Mouse (Mus musculus): ENCODE results near the gene Wdr95. TPM values are rescaled to one million over a fixed set of nuclear protein-coding genes. Genes with fewer than 3 reads are reported as not detected.

The Wdr95 gene
- total RNA-seq, 2 experiments from 2014 or later: 0.14 to 0.35 TPM

DNA sequence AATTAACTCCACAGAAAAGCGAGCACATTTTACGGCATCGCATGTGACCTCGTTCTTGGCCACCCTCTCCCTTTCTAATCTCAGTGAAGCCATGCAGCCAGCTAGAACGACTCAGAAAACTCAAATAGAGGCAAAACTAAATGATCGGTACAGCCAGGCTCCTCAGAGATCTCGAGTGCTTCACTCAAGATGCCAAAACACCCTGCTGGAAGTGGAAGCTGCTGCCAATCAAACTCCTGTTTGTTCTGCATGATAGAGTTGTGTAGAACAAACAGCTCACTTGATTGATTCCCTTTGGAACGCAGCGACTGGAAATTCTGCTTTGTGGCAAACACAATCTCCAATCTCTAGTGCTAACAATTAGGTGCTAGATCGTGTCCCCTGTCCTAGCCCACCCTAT lies 48.5 kb downstream of the Wdr95 start:
- DNase-seq (ENCODE audit: low spot score in 2 of 2): no peak

DNA sequence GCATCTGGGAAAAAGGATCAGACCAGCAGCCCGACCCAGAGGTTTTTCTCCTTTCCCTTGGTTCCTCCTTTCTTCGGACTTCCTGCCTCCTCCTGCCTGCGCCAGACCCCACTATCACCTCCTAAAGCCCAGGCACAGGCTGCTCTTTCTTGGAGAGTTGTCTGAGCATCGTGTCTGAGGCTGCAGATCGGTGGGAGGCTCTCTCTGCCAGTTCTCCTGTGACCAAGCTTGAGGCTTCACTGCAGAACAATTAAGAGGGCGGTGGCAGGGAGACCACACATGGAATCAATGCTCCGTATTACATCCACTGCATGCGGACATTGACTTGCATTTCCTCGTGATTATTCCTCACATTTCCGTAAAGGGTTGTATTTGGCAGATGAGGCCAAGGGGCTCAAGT lies 49.0 kb downstream of the Wdr95 start:
- no peak for DNase-seq (ENCODE audit: low spot score in 2 of 2)

DNA sequence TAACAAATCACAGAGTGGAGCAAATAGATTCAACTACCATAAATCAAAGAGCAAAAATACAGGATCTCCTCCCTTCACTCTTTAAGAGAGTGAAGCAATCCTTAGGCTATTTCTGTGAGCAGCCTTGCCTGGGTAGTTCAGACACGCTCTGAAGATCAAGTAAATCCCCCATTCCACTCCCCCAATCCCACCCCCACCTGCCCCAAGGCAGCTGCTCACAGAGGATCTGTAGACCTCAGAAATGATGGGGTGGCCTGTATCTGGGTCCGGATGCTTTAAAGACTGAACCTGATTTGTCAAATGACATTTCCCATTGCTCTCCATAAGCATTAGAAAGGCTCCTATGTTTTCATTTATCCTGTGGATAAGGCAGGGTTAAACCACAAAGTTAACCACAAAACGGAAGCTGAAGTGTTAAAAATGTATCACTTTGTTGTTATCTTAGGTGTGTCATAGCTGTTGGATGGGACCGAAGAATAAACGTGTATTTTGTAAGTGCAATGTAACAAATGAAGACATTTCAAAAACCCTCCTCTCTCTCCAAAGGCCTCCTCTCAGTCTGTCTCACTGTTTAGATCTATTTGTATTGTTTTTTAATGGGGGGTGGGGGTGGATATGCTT lies 54.3 kb downstream of the Wdr95 start:
- DNase-seq (ENCODE audit: low spot score in 2 of 2): no peak

- DNase-seq (ENCODE audit: low spot score in 2 of 2): no peak
These were observed 55.0 kb downstream of the Wdr95 start for GRCm38 (mm10) chr5:149583507-149583906.

- no peak for DNase-seq (ENCODE audit: low spot score in 2 of 2)
These were observed 55.7 kb downstream of the Wdr95 start for GRCm38 (mm10) chr5:149584154-149584655.

GRCm38 (mm10) chr5:149585231-149585630 lies 56.8 kb downstream of the Wdr95 start:
- DNase-seq (ENCODE audit: low spot score in 2 of 2): no peak

DNA sequence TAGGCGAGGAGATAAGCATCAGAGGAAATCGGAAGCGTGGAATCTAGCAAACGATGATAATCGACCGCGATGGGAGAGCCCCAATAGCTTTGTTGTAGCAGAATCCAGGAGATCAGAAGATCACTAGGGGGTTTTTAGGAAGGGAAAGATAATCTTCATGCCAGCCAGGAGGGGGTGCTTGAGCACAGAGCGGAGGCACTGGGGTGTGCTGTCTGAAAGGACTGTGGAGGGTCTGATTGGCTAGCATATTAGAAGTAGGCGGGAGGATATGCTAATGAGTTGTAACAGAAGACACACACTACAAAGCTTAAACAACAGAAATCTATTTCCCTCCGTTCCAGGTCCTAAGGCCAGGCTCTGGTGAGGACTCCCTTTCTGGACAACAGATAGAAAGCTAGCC lies 57.4 kb downstream of the Wdr95 start:
- DNase-seq (ENCODE audit: low spot score in 2 of 2): no peak

GRCm38 (mm10) chr5:149587327-149587895 lies 58.9 kb downstream of the Wdr95 start:
- no peak for DNase-seq (ENCODE audit: low spot score in 2 of 2)

GRCm38 (mm10) chr5:149588814-149589534 lies 60.5 kb downstream of the Wdr95 start:
- DNase-seq (ENCODE audit: low spot score in 2 of 2): no peak

- no peak for DNase-seq (ENCODE audit: low spot score in 2 of 2)
These were observed 61.5 kb downstream of the Wdr95 start for GRCm38 (mm10) chr5:149589932-149590331.

DNA sequence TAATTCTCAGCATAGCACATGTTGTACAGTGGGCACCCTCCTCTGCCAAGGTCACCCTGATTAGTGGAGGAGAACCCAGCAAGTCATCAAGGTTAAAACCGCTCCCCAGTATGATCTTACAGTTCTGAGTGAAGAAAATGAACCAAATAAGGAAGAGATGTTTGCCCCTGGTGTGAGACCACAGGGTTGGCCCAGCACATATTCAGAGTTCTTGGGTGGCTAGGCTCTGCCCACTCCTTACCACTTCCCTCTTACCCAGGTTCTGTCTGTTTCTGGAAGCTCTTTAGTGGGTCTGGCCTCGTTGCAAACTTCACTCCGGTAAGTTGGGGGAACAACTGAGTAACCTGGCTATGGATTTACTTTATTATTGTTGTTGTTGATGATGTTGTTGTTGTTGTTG lies 65.7 kb downstream of the Wdr95 start:
- DNase-seq (ENCODE audit: low spot score in 2 of 2): no peak

GRCm38 (mm10) chr5:149597351-149597750 lies 68.9 kb downstream of the Wdr95 start:
- no peak for DNase-seq (ENCODE audit: low spot score in 2 of 2)

GRCm38 (mm10) chr5:149601996-149602395 lies 73.5 kb downstream of the Wdr95 start:
- no peak for DNase-seq (ENCODE audit: low spot score in 2 of 2)

GRCm38 (mm10) chr5:149603241-149603640 lies 74.8 kb downstream of the Wdr95 start:
- no peak for DNase-seq (ENCODE audit: low spot score in 2 of 2)

- no peak for DNase-seq (ENCODE audit: low spot score in 2 of 2)
These were observed 78.7 kb downstream of the Wdr95 start for GRCm38 (mm10) chr5:149607083-149607720.

- peak in 1 of 2 experiments; percentile 16 for DNase-seq (ENCODE audit: low spot score in 2 of 2)
These were observed 83.1 kb downstream of the Wdr95 start for GRCm38 (mm10) chr5:149611476-149612164.

DNA sequence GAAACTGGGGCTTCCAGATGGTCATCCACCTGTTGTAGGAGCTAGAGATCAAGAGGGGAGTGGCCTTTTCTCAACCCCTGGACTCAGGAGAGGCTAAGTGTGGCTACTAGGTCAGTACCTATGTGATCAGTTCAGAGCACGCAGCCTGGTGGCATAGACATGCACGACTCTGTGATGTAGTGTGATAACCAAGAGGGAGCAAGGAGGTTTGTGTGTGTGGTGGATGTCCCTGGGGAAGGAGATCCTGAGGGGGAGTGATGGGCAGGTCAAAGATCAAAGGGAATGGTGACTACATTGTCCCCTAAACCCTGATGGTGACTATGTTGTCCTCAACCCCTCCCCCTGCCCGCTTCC lies 83.7 kb downstream of the Wdr95 start:
- no peak for DNase-seq (ENCODE audit: low spot score in 2 of 2)

- DNase-seq (ENCODE audit: low spot score in 2 of 2): peak; percentile 29 to 38
These were observed 84.3 kb downstream of the Wdr95 start for GRCm38 (mm10) chr5:149612740-149613139.

DNA sequence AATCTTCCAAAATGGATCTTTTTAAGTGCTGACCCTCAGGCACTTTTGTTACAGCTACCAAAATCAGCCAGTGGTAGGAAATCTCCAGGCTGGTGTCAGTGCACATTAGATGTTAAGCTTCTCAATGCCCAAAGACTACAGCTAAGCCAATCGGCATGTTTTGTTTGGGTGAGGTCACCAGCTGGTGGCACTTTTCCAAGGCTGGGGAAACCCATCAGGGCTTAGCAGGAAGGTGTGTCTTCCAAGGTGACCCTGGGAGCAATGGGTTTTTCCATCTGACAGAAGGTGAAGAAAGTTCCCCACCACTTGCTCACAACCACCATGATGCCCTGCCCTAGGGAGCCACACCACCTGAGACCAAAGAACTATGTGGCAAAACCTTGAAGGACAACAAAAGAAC lies 87.7 kb downstream of the Wdr95 start:
- no peak for DNase-seq (ENCODE audit: low spot score in 2 of 2)

- DNase-seq (ENCODE audit: low spot score in 2 of 2): no peak
These were observed 88.3 kb downstream of the Wdr95 start for GRCm38 (mm10) chr5:149616817-149617216.

GRCm38 (mm10) chr5:149617776-149618425 lies 89.4 kb downstream of the Wdr95 start:
- DNase-seq (ENCODE audit: low spot score in 2 of 2): no peak
